Mouse (Mus musculus): ENCODE results near the gene Pcx.

GRCm38 (mm10) chr19:4658156-4658555 lies 147.9 kb downstream of the Pcx start:
- TF ChIP-seq EP300 (IDR thresholded peaks at IDR 0.05) (no peak), CTCF (IDR thresholded peaks at IDR 0.05) (no peak)
